Comparison of ENCODE assay signal across 26 mouse cellular contexts in the genomic region with DNA sequence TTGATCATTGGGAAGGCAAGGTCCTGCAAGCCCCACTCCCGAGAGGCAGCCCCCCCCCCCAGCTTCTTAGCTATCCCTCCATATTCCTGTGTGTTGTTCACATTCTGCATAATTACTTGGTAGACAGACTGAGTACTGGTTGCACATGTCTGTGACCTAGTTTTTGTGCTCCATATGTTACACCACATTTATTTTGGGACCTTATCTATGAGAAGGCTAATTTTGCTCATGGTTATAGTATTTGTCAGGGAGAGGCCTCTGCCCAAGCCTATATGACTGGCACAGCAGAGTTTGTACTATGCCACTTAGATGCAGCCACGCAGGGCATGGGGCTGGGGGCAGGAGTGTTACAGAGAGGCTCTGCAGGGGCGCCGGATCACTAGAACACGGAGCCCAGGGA.
A peak's percentile ranks its signal among the peaks of the same experiment; 100 is the strongest.
DNase-seq lines count a peak whose midpoint lies in the region; ATAC-seq lines count a peak whose summit lies in the region.
"Had no signal": no experiment of that assay in that cellular context is flagged by ENCODE, and none has a peak within 500 bp of the region (broad histone marks: within the 10 kb centered on the region; RNA-seq: fewer than 3 reads in every experiment).

No protein-coding gene starts in this region.

- no peak overlapping the region for H3K4me3 ChIP-seq in heart, embryonic 13.5 days
- H3K4me3 ChIP-seq in hindbrain, embryonic 13.5 days, result no peak overlapping the region
- H3K4me3 ChIP-seq in hindbrain, embryonic 12.5 days, result no peak overlapping the region
- H3K4me3 ChIP-seq: embryonic facial prominence, embryonic 15.5 days; erythroblast, embryonic 14.5 days; forebrain, embryonic 10.5 days; forebrain, embryonic 15.5 days; gastrocnemius, adult 2 months; heart, embryonic 10.5 days; hindbrain, embryonic 10.5 days; intestine, embryonic 15.5 days had no signal

- H3K4me2 ChIP-seq in heart, embryonic 13.5 days, result peak overlapping the region; percentile 13; the same call in 1 of the 2 replicates
- no peak overlapping the region for H3K4me2 ChIP-seq in hindbrain, embryonic 13.5 days
- H3K4me2 ChIP-seq in hindbrain, embryonic 12.5 days (replicated peaks), result no peak overlapping the region
- H3K4me2 ChIP-seq: embryonic facial prominence, embryonic 15.5 days; forebrain, embryonic 15.5 days; intestine, embryonic 15.5 days had no signal

- 87% methylated on average over 5 of the region's 5 CpGs for WGBS in heart, embryonic 13.5 days
- 82% methylated on average over 5 of the region's 5 CpGs for WGBS in hindbrain, embryonic 13.5 days
- 87% methylated on average over 5 of the region's 5 CpGs for WGBS in hindbrain, embryonic 12.5 days

- no peaks in the 10 kb centered on the region for H3K9me3 ChIP-seq in heart, embryonic 13.5 days
- no peaks in the 10 kb centered on the region for H3K9me3 ChIP-seq in hindbrain, embryonic 13.5 days
- H3K9me3 ChIP-seq in hindbrain, embryonic 12.5 days (replicated peaks), result no peaks in the 10 kb centered on the region
- H3K9me3 ChIP-seq: embryonic facial prominence, embryonic 15.5 days; forebrain, embryonic 10.5 days; forebrain, embryonic 15.5 days; heart, embryonic 10.5 days; hindbrain, embryonic 10.5 days; intestine, embryonic 15.5 days had no signal

- H3K4me1 ChIP-seq in heart, embryonic 13.5 days, result peaks cover 94% of the 10 kb centered on the region
- peaks cover 81% of the 10 kb centered on the region for H3K4me1 ChIP-seq in hindbrain, embryonic 13.5 days (replicated peaks)
- H3K4me1 ChIP-seq in hindbrain, embryonic 12.5 days, result peaks cover 52% of the 10 kb centered on the region

- H3K9ac ChIP-seq in heart, embryonic 13.5 days, result 0 out of 2 replicates have a peak overlapping the region, but pooled peaks have one; percentile 21
- H3K9ac ChIP-seq in hindbrain, embryonic 13.5 days, result 0 out of 2 replicates have a peak overlapping the region, but pooled peaks have one; percentile 2
- H3K9ac ChIP-seq in hindbrain, embryonic 12.5 days, result no peak overlapping the region
- H3K9ac ChIP-seq: embryonic facial prominence, embryonic 15.5 days; forebrain, embryonic 15.5 days; intestine, embryonic 15.5 days had no signal

- H3K36me3 ChIP-seq in heart, embryonic 13.5 days, result no peaks in the 10 kb centered on the region
- no peaks in the 10 kb centered on the region for H3K36me3 ChIP-seq in hindbrain, embryonic 13.5 days
- H3K36me3 ChIP-seq in hindbrain, embryonic 12.5 days, result 0 out of 2 replicates have a peak, but pooled peaks cover 3% of the 10 kb centered on the region
- H3K36me3 ChIP-seq: embryonic facial prominence, embryonic 15.5 days; forebrain, embryonic 15.5 days; G1E; heart, embryonic 10.5 days; intestine, embryonic 15.5 days had no signal

- H3K27me3 ChIP-seq in heart, embryonic 13.5 days (replicated peaks), result no peaks in the 10 kb centered on the region
- no peaks in the 10 kb centered on the region for H3K27me3 ChIP-seq in hindbrain, embryonic 13.5 days
- H3K27me3 ChIP-seq in hindbrain, embryonic 12.5 days, result no peaks in the 10 kb centered on the region
- H3K27me3 ChIP-seq: embryonic facial prominence, embryonic 15.5 days; forebrain, embryonic 15.5 days; intestine, embryonic 15.5 days had no signal

- no peak overlapping the region for H3K27ac ChIP-seq in heart, embryonic 13.5 days (replicated peaks)
- peak overlapping the region; percentile 42; the same call in 1 of the 2 replicates for H3K27ac ChIP-seq in hindbrain, embryonic 13.5 days
- no peak overlapping the region for H3K27ac ChIP-seq in hindbrain, embryonic 12.5 days
- H3K27ac ChIP-seq: embryonic facial prominence, embryonic 15.5 days; forebrain, embryonic 10.5 days; gastrocnemius, adult 2 months; heart, embryonic 10.5 days; intestine, embryonic 15.5 days had no signal

- ATAC-seq in cerebellum, adult (ENCODE audit: insufficient number of reproducible peaks, low FRiP score, low TSS enrichment), result peak; percentile 38
- ATAC-seq in heart, embryonic 13.5 days (ENCODE audit: extremely low read depth, insufficient number of reproducible peaks, low FRiP score, low TSS enrichment), result no peak
- no peak for ATAC-seq in hindbrain, embryonic 13.5 days (ENCODE audit: low FRiP score)
- ATAC-seq in hindbrain, embryonic 12.5 days (ENCODE audit: low FRiP score), result no peak
- ATAC-seq: CD4-positive, CD25-positive, alpha-beta regulatory T cell, adult 4 months had no signal

- DNase-seq in cerebellum, postnatal 14 days, result no peak
- DNase-seq in heart, postnatal 4 days, result no peak
- peak; percentile 68 for DNase-seq in brain, adult 2 months (ENCODE audit: low read depth, low spot score)
- DNase-seq: adrenal gland, adult 8-10 months; adrenal gland, postnatal 36 days; B cell, adult 2 months; cerebellum, adult 11-12 months; cerebellum, postnatal 10 days; embryo, embryonic 11 days; gastrocnemius, adult 2 months; gastrocnemius, postnatal 25 days; heart, postnatal 14 days; kidney, adult 2 months had no signal
